Mouse (Mus musculus) brown adipose tissue, adult 24 weeks (tissue): Measurements from ENCODE around the gene Gm28374. TPM values are rescaled to one million over a fixed set of nuclear protein-coding genes. Genes with fewer than 3 reads are reported as not detected.

Source experiments
- H3K27ac ChIP-seq: fragments of 200-500 bp; replicated peaks from 2 replicates; pipeline ENCODE4 v1.5.1; 2012; ENCODE audit warnings: low read depth, mild to moderate bottlenecking, low read length
- H3K4me1 ChIP-seq: fragments of 200-500 bp; 2 replicates; pipeline ENCODE4 v1.6.1; 2012; ENCODE audit warnings: low read length, mixed read lengths; ENCODE audit not compliant: control insufficient read depth, insufficient read depth, insufficient read length
- H3K4me3 ChIP-seq: fragments of 200-500 bp; 2 replicates; pipeline ENCODE4 v1.5.1; 2012; ENCODE audit warnings: low read depth, mild to moderate bottlenecking, low read length, moderate library complexity; ENCODE audit not compliant: insufficient read depth
- polyA plus RNA-seq: library from polyadenylated mRNA; stranded (reverse); fragments of >200 nt; gene quantifications from 2 replicates; pipeline ENCODE4 v1.2.4, GENCODE M21; 2012; ENCODE audit not compliant: missing spikeins, insufficient read depth, insufficient read length

The Gm28374 gene
- polyA plus RNA-seq, 1 experiment: not detected

GRCm38 (mm10) chr19:6029426-6029825 is 52.6 kb downstream of the Gm28374 start:
- H3K27ac ChIP-seq: no peak overlapping the region
- no peaks in the 10 kb centered on the region for H3K4me1 ChIP-seq

GRCm38 (mm10) chr19:6028991-6029390 is 53.1 kb downstream of the Gm28374 start:
- H3K4me3 ChIP-seq: no peak overlapping the region
- no peak overlapping the region for H3K27ac ChIP-seq
- H3K4me1 ChIP-seq: no peaks in the 10 kb centered on the region

More at GRCm38 (mm10) chr19:6029426-6029825, 52.6 kb downstream of the Gm28374 start:
- no peak overlapping the region for H3K4me3 ChIP-seq

Other genes with a start within 250 kb of the Gm28374 start
- 6.6 and 7.0 TPM in 2 replicates for gene Frmd8, start 207.0 kb downstream of the Gm28374 start, polyA plus RNA-seq
- gene Slc25a45, start 204.4 kb downstream of the Gm28374 start, polyA plus RNA-seq: 2.3 and 2.4 TPM in 2 replicates
- not detected in 2 replicates for gene Tigd3, start 188.1 kb downstream of the Gm28374 start, polyA plus RNA-seq
- 22.6 and 36.6 TPM in 2 replicates for gene Dpf2, start 169.2 kb downstream of the Gm28374 start, polyA plus RNA-seq
- 4.0 and 5.4 TPM in 2 replicates for gene Cdc42ep2, start 157.4 kb downstream of the Gm28374 start, polyA plus RNA-seq
- 6.5 and 7.0 TPM in 2 replicates for gene Pola2, start 118.1 kb downstream of the Gm28374 start, polyA plus RNA-seq
- not detected in 2 replicates for gene Slc22a20, start 96.1 kb downstream of the Gm28374 start, polyA plus RNA-seq
- 14.2 and 15.9 TPM in 2 replicates for gene Capn1, start 66.4 kb downstream of the Gm28374 start, polyA plus RNA-seq
- gene Syvn1, start 35.7 kb downstream of the Gm28374 start, polyA plus RNA-seq: 14.8 and 17.4 TPM in 2 replicates
- gene Mrpl49, start 24.5 kb downstream of the Gm28374 start, polyA plus RNA-seq: 53.6 and 56.4 TPM in 2 replicates
- gene Fau, start 24.4 kb downstream of the Gm28374 start, polyA plus RNA-seq: 701 and 753 TPM in 2 replicates
- 9.8 and 11.3 TPM in 2 replicates for gene Znhit2, start 21.1 kb downstream of the Gm28374 start, polyA plus RNA-seq
- gene Tm7sf2, start 13.9 kb downstream of the Gm28374 start, polyA plus RNA-seq: 7.3 and 15.5 TPM in 2 replicates
- gene Vps51, start 5.0 kb downstream of the Gm28374 start, polyA plus RNA-seq: 25.0 and 25.8 TPM in 2 replicates
- not detected in 2 replicates for gene Tmem262, start 2.2 kb downstream of the Gm28374 start, polyA plus RNA-seq
- gene Zfpl1, start 2.7 kb upstream of the Gm28374 start, polyA plus RNA-seq: 14.0 and 20.5 TPM in 2 replicates
- not detected in 2 replicates for gene Cdca5, start 2.7 kb upstream of the Gm28374 start, polyA plus RNA-seq
- not detected in 2 replicates for gene AC131692.1, start 12.2 kb upstream of the Gm28374 start, polyA plus RNA-seq
- not detected in 2 replicates for gene Naaladl1, start 23.5 kb upstream of the Gm28374 start, polyA plus RNA-seq
- 5.7 and 6.8 TPM in 2 replicates for gene Sac3d1, start 36.4 kb upstream of the Gm28374 start, polyA plus RNA-seq
- gene Snx15, start 46.0 kb upstream of the Gm28374 start, polyA plus RNA-seq: 13.3 and 13.6 TPM in 2 replicates
- 1.2 TPM in 1 of 2 replicates, not detected in the other for gene Batf2, start 58.7 kb upstream of the Gm28374 start, polyA plus RNA-seq
- gene Arl2, start 59.3 kb upstream of the Gm28374 start, polyA plus RNA-seq: 45.8 and 62.3 TPM in 2 replicates
- gene Majin, start 102.1 kb upstream of the Gm28374 start, polyA plus RNA-seq: not detected in 2 replicates
- not detected in 2 replicates for gene Gpha2, start 144.1 kb upstream of the Gm28374 start, polyA plus RNA-seq
- gene Ppp2r5b, start 153.6 kb upstream of the Gm28374 start, polyA plus RNA-seq: 33.0 and 41.3 TPM in 2 replicates
- 9.6 and 9.9 TPM in 2 replicates for gene Atg2a, start 159.4 kb upstream of the Gm28374 start, polyA plus RNA-seq
- gene Ehd1, start 194.5 kb upstream of the Gm28374 start, polyA plus RNA-seq: 39.6 and 42.8 TPM in 2 replicates
- 2.5 and 2.8 TPM in 2 replicates for gene Cdc42bpg, start 224.2 kb upstream of the Gm28374 start, polyA plus RNA-seq